Mouse (Mus musculus) C2C12 (cell line): ENCODE measurements around the gene Slc26a10.

Source experiments
- CEBPB ChIP-seq: IDR thresholded peaks from one replicate; pipeline ENCODE4 v1.6.1; 2011; ENCODE audit warnings: low read depth, mild to moderate bottlenecking, control low read depth, moderate library complexity
- CTCF ChIP-seq: IDR thresholded peaks from one replicate; pipeline ENCODE4 v1.5.1; 2011; ENCODE audit not compliant: control insufficient read depth, insufficient read depth, insufficient read length
- MYOD1 ChIP-seq: IDR thresholded peaks from one replicate; pipeline ENCODE4 v1.6.1; 2011; ENCODE audit warnings: low read depth; ENCODE audit not compliant: control insufficient read depth, insufficient read length
- MYOG ChIP-seq: IDR thresholded peaks from one replicate; pipeline ENCODE4 v1.6.1; 2011; ENCODE audit not compliant: control insufficient read depth, insufficient read length; ENCODE audit errors: extremely low read depth

DNA sequence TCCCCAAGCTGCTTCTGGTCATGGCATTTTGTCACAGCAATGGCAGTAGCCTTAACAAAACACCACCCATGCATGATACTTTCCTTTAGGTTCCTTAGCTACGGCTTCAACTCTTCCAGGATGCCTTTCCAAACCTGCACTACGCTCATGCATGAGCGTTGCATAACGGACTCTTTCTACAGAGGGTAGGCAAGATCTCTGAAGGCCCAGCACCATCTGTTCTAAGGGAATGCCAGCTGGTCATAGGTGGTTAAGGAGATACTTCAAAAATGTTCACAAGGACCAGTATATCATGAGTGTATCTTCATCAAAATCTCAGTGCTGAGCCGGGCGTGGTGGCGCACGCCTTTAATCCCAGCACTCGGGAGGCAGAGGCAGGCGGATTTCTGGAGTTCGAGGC lies 36.0 kb upstream of the Slc26a10 start:
- TF ChIP-seq CTCF (no peak), CEBPB (no peak), MYOD1 (no peak), MYOG (no peak)
